Comparison of ENCODE assay signal across 8 mouse cellular contexts in genomic region chr16:4939412-4939811, GRCm38 (mm10). TPM values are rescaled to one million over a fixed set of nuclear protein-coding genes. Genes with fewer than 3 reads are reported as not detected.
DNase-seq lines count a peak whose midpoint lies in the region; ATAC-seq lines count a peak whose summit lies in the region.

No protein-coding gene starts in this region.

- H3K27ac ChIP-seq in heart, embryonic 13.5 days (replicated peaks), result peak overlapping the region; percentile 77
- H3K27ac ChIP-seq in stomach, embryonic 14.5 days (ENCODE audit: low read length), result peak overlapping the region; percentile 75; the same call in 1 of the 2 replicates

- peaks cover 82% of the 10 kb centered on the region for H3K36me3 ChIP-seq in heart, embryonic 13.5 days
- peaks cover 62% of the 10 kb centered on the region for H3K36me3 ChIP-seq in stomach, embryonic 14.5 days (ENCODE audit: control insufficient read depth, insufficient read depth, low read length)

- H3K4me2 ChIP-seq in heart, embryonic 13.5 days, result peak overlapping the region; percentile 86
- peak overlapping the region; percentile 82 for H3K4me2 ChIP-seq in stomach, embryonic 14.5 days (replicated peaks; ENCODE audit: low read depth, low read length)

- WGBS in heart, embryonic 13.5 days, result 2% methylated on average over 16 of the region's 16 CpGs
- under 1% methylated on average over 16 of the region's 16 CpGs for WGBS in stomach, embryonic 14.5 days

- peaks cover 26% of the 10 kb centered on the region for H3K4me1 ChIP-seq in heart, embryonic 13.5 days
- H3K4me1 ChIP-seq in stomach, embryonic 14.5 days (ENCODE audit: control insufficient read depth, insufficient read depth, low read length), result peaks cover 8% of the 10 kb centered on the region; the same call in 1 of the 2 replicates

- DNase-seq in cerebellum, postnatal 14 days, result no peak
- peak; percentile 75 for DNase-seq in 3T3-L1 (ENCODE audit: low read depth, low spot score)
- DNase-seq in c-Kit-positive CD71-positive TER-119-positive erythroid progenitor cells, embryonic 14.5 days (ENCODE audit: low spot score), result peak; percentile 9
- DNase-seq in kidney, postnatal 10 days, result peak; percentile 67
- DNase-seq in lung, postnatal 14 days, result peak; percentile 28

- H3K9ac ChIP-seq in heart, embryonic 13.5 days, result peak overlapping the region; percentile 93
- peak overlapping the region; percentile 60 for H3K9ac ChIP-seq in stomach, embryonic 14.5 days (replicated peaks; ENCODE audit: low read depth, low read length)

- peak overlapping the region; percentile 74 for H3K4me3 ChIP-seq in heart, embryonic 13.5 days
- peak overlapping the region; percentile 67 for H3K4me3 ChIP-seq in stomach, embryonic 14.5 days (ENCODE audit: low read depth, low read length)

- H3K9me3 ChIP-seq in heart, embryonic 13.5 days, result no peaks in the 10 kb centered on the region
- no peaks in the 10 kb centered on the region for H3K9me3 ChIP-seq in stomach, embryonic 14.5 days (ENCODE audit: control insufficient read depth, low read depth, low read length)

- H3K27me3 ChIP-seq in heart, embryonic 13.5 days (replicated peaks), result no peaks in the 10 kb centered on the region
- no peaks in the 10 kb centered on the region for H3K27me3 ChIP-seq in stomach, embryonic 14.5 days (ENCODE audit: control insufficient read depth, insufficient read depth, low read length)

- peak; percentile 5; the same call in 1 of the 2 replicates for ATAC-seq in cerebellum, adult (ENCODE audit: insufficient number of reproducible peaks, low FRiP score, low TSS enrichment)
- ATAC-seq in heart, embryonic 13.5 days (ENCODE audit: extremely low read depth, insufficient number of reproducible peaks, low FRiP score, low TSS enrichment), result peak; percentile 48; the same call in 1 of the 2 replicates
- peak; percentile 53; the same call in 1 of the 2 replicates for ATAC-seq in stomach, embryonic 14.5 days (ENCODE audit: insufficient number of reproducible peaks, insufficient read depth, low FRiP score, low read depth)

RNA-seq across cellular contexts. Expression of gene Nudt16l1, which starts 0.9 kb away (rescaled TPM):
- polyA plus RNA-seq in heart, embryonic 13.5 days (2015; fragmentation: Nextera tagmentation; extraction: Ambion mirVana), result 105 and 113 TPM in 2 replicates
- 158 and 161 TPM in 2 replicates for polyA plus RNA-seq in stomach, embryonic 14.5 days (2014; fragmentation: Nextera tagmentation; extraction: Ambion mirVana)

RNA-seq across cellular contexts. Expression of gene Anks3, which starts 24.6 kb away (rescaled TPM):
- polyA plus RNA-seq in heart, embryonic 13.5 days (2015; fragmentation: Nextera tagmentation; extraction: Ambion mirVana), result 31.8 and 32.3 TPM in 2 replicates
- 50.3 and 54.1 TPM in 2 replicates for polyA plus RNA-seq in stomach, embryonic 14.5 days (2014; fragmentation: Nextera tagmentation; extraction: Ambion mirVana)

RNA-seq across cellular contexts. Expression of gene Mgrn1, which starts 53.4 kb away (rescaled TPM):
- polyA plus RNA-seq in heart, embryonic 13.5 days (2015; fragmentation: Nextera tagmentation; extraction: Ambion mirVana), result 107 TPM in 2 replicates
- polyA plus RNA-seq in stomach, embryonic 14.5 days (2014; fragmentation: Nextera tagmentation; extraction: Ambion mirVana), result 85.4 and 91.4 TPM in 2 replicates

RNA-seq across cellular contexts. Expression of gene Sept12, which starts 58.2 kb away (rescaled TPM):
- not detected in 2 replicates for polyA plus RNA-seq in heart, embryonic 13.5 days (2015; fragmentation: Nextera tagmentation; extraction: Ambion mirVana)
- polyA plus RNA-seq in stomach, embryonic 14.5 days (2014; fragmentation: Nextera tagmentation; extraction: Ambion mirVana), result 0.35 TPM in 1 of 2 replicates, not detected in the other

RNA-seq across cellular contexts. Expression of gene Ubald1, which starts 59.3 kb away (rescaled TPM):
- 24.4 and 26.6 TPM in 2 replicates for polyA plus RNA-seq in heart, embryonic 13.5 days (2015; fragmentation: Nextera tagmentation; extraction: Ambion mirVana)
- 41.4 and 46.1 TPM in 2 replicates for polyA plus RNA-seq in stomach, embryonic 14.5 days (2014; fragmentation: Nextera tagmentation; extraction: Ambion mirVana)

Comparison
In these comparisons a context has a peak if more than half of its experiments do, and no peak if none do; other contexts are left out.
1. DNase-seq: peak in 3T3-L1 (single experiment), c-Kit-positive CD71-positive TER-119-positive erythroid progenitor cells, embryonic 14.5 days (single experiment), kidney, postnatal 10 days (single experiment) and lung, postnatal 14 days (single experiment); none in cerebellum, postnatal 14 days (0 of 2).
2. Peak in every context shown above with its lines, with median percentiles within 50 percentile points of each other: ATAC-seq.